ENCODE assay signal across 23 mouse cellular contexts in genomic region chr9:122999193-122999586, GRCm38 (mm10). TPM values are rescaled to one million over a fixed set of nuclear protein-coding genes. Genes with fewer than 3 reads are reported as not detected.
DNase-seq lines count a peak whose midpoint lies in the region; ATAC-seq lines count a peak whose summit lies in the region.
"Had no signal": no experiment of that assay in that cellular context is flagged by ENCODE, and none has a peak within 500 bp of the region (broad histone marks: within the 10 kb centered on the region; RNA-seq: fewer than 3 reads in every experiment).

No protein-coding gene starts in this region.

- WGBS in hindbrain, embryonic 10.5 days, result 94% methylated on average over 4 of the region's 4 CpGs

- no peak overlapping the region for H3K4me3 ChIP-seq in hindbrain, embryonic 10.5 days
- H3K4me3 ChIP-seq: embryonic facial prominence, embryonic 13.5 days; embryonic facial prominence, embryonic 15.5 days; erythroblast, embryonic 14.5 days; forebrain, embryonic 10.5 days; forebrain, embryonic 12.5 days had no signal

- no peaks in the 10 kb centered on the region for H3K4me1 ChIP-seq in hindbrain, embryonic 10.5 days (replicated peaks)
- H3K4me1 ChIP-seq: embryonic facial prominence, embryonic 13.5 days; embryonic facial prominence, embryonic 15.5 days; forebrain, embryonic 10.5 days; forebrain, embryonic 12.5 days had no signal

- intact Hi-C loops in heart, postnatal 25 days (cut with DNase I), result no loop called here

- peak; percentile 73 for ATAC-seq in CD4-positive, CD25-positive, alpha-beta regulatory T cell, adult 4 months
- ATAC-seq: forebrain, embryonic 14.5 days; forebrain, embryonic 16.5 days had no signal

- no peak overlapping the region for H3K27ac ChIP-seq in hindbrain, embryonic 10.5 days
- H3K27ac ChIP-seq: embryonic facial prominence, embryonic 13.5 days; embryonic facial prominence, embryonic 15.5 days; forebrain, embryonic 10.5 days; forebrain, embryonic 12.5 days had no signal

- peak; percentile 26 for DNase-seq in CD4-positive helper T cell, adult 2 months (ENCODE audit: low read depth, low spot score)
- peak; percentile 56 for DNase-seq in induced T-regulatory cell, adult 2 months (ENCODE audit: low read depth)
- DNase-seq in naive thymus-derived CD4-positive, alpha-beta T cell, adult 2 months (ENCODE audit: low read depth), result peak; percentile 37
- DNase-seq in hindbrain, embryonic 10.5 days (ENCODE audit: low spot score), result no peak
- DNase-seq in heart, postnatal 25 days (ENCODE audit: low spot score), result no peak
- no peak for DNase-seq in natural killer cell, adult 2 months (ENCODE audit: low spot score in 2 of 2)
- DNase-seq: adrenal gland, adult 8-10 months; adrenal gland, postnatal 14 days; adrenal gland, postnatal 36 days; cerebellum, adult 11-12 months; cerebellum, adult 8-10 months; cerebellum, adult 9-11 months; cerebellum, postnatal 14 days; cerebellum, postnatal 36 days; embryo, embryonic 11 days had no signal

- H3K36me3 ChIP-seq in hindbrain, embryonic 10.5 days, result peaks cover 97% of the 10 kb centered on the region

- no peaks in the 10 kb centered on the region for H3K27me3 ChIP-seq in hindbrain, embryonic 10.5 days (ENCODE audit: insufficient read depth, poor library complexity, severe bottlenecking)
- H3K27me3 ChIP-seq: embryonic facial prominence, embryonic 13.5 days; embryonic facial prominence, embryonic 15.5 days; forebrain, embryonic 12.5 days had no signal

- no peaks in the 10 kb centered on the region for H3K9me3 ChIP-seq in hindbrain, embryonic 10.5 days
- H3K9me3 ChIP-seq: embryonic facial prominence, embryonic 13.5 days; embryonic facial prominence, embryonic 15.5 days; forebrain, embryonic 10.5 days; forebrain, embryonic 12.5 days had no signal

RNA-seq across cellular contexts. Expression of gene Tmem42, which starts 21.9 kb away (rescaled TPM):
- polyA plus RNA-seq in CD4-positive, CD25-positive, alpha-beta regulatory T cell, adult 4 months (2017; shearing (Covaris generic)), result 10 to 100 TPM; 15.1 to 18.6 TPM
- 17.6 and 17.9 TPM in 2 replicates for polyA plus RNA-seq in hindbrain, embryonic 10.5 days (2016; fragmentation: Nextera tagmentation; extraction: Ambion mirVana)
- 10 to 100 TPM; 13.7 to 13.9 TPM for total RNA-seq in heart, postnatal 25 days (2021)

RNA-seq across cellular contexts. Expression of gene Tgm4, which starts 35.3 kb away (rescaled TPM):
- polyA plus RNA-seq in CD4-positive, CD25-positive, alpha-beta regulatory T cell, adult 4 months (2017; shearing (Covaris generic)), result 1 to 10 TPM in 1 of 2 experiments, under 1 TPM in 1; 0.83 to 1.7 TPM
- polyA plus RNA-seq in hindbrain, embryonic 10.5 days (2016; fragmentation: Nextera tagmentation; extraction: Ambion mirVana), result 0.42 and 0.48 TPM in 2 replicates
- under 1 TPM in 1 of 2 experiments, not detected in 1; 0.42 TPM for total RNA-seq in heart, postnatal 25 days (2021)

RNA-seq across cellular contexts. Expression of gene Kif15, which starts 48.3 kb away (rescaled TPM):
- polyA plus RNA-seq in CD4-positive, CD25-positive, alpha-beta regulatory T cell, adult 4 months (2017; shearing (Covaris generic)), result 1 to 10 TPM; 5.7 to 8.5 TPM
- 59.0 and 97.7 TPM in 2 replicates for polyA plus RNA-seq in hindbrain, embryonic 10.5 days (2016; fragmentation: Nextera tagmentation; extraction: Ambion mirVana)
- 1 to 10 TPM in 1 of 2 experiments, under 1 TPM in 1; 0.91 to 1.1 TPM for total RNA-seq in heart, postnatal 25 days (2021)

RNA-seq across cellular contexts. Expression of gene 1110059G10Rik, which starts 48.4 kb away (rescaled TPM):
- polyA plus RNA-seq in CD4-positive, CD25-positive, alpha-beta regulatory T cell, adult 4 months (2017; shearing (Covaris generic)), result 10 to 100 TPM; 25.4 to 31.7 TPM
- 22.7 and 25.0 TPM in 2 replicates for polyA plus RNA-seq in hindbrain, embryonic 10.5 days (2016; fragmentation: Nextera tagmentation; extraction: Ambion mirVana)
- total RNA-seq in heart, postnatal 25 days (2021), result 10 to 100 TPM; 15.1 to 19.3 TPM

Comparison
In these comparisons a context has a peak if more than half of its experiments do, and no peak if none do; other contexts are left out.
1. DNase-seq: peak in CD4-positive helper T cell, adult 2 months (single experiment), induced T-regulatory cell, adult 2 months (single experiment) and naive thymus-derived CD4-positive, alpha-beta T cell, adult 2 months (single experiment); none in hindbrain, embryonic 10.5 days (single experiment), heart, postnatal 25 days (single experiment) and natural killer cell, adult 2 months (0 of 2).